Mouse (Mus musculus): ENCODE results near the gene Uso1.

The Uso1 gene

DNA sequence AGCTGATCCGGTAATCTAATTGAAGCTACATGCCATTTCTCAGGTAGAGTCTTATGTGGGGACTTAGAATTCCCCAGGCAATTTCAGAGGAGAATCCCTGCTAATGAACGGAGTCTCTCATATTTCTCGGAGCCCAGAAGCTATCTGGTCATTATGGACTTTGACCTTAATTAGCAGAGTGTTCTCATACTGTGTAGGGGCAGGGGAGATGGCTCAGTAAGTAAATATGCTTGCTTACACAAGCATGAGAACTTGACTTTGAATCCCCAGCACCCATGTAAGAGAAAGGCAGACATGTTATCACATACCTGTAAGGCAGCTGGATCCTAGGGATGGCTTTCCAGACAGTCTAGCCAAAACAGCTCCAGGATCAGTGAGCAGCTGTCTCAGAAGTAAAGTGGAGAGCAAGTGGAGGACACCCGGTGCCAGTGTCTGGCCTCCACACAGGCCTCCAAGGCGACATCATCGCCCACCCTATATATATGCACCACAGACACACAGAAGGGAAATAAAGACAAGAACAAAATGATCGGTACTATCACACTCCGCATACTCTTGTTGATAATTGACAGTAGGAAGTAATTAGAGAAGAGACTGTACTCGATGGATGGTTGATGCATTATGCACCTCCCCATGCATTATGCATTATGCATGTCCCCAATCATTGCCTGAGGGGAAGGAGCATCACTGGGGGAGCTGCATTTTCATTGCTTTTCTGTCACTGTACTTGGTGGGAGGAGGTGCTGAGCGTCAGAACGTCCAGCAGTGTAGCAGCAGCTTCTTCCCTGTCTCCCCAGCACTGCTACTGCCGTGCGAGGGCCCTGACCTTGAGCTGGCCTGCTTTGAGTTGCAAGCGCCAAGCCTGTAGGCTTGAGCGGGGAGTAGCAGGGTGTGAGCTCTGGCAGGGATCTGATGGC lies 59.4 kb downstream of the Uso1 start:
- DNase-seq (ENCODE audit: low read depth): no peak

DNA sequence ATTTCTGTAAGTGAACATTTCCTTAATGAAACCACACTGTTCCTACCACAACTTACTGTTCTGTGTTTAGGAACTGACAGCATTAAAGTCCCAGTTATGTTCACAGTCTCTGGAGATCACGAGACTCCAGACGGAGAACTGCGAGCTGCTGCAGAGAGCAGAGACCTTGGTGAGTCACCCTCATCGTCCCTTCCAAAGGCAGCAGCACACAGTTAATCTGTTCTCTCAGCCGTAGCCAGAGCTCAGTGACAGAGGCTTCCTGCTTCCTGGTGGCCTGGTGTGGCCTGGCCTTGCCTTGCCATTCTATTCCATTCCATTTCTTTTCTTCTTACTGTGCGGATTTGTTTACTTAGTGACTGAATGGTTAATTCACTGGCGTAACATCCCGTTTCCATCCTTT lies 60.5 kb downstream of the Uso1 start:
- DNase-seq (ENCODE audit: low read depth): no peak

DNA sequence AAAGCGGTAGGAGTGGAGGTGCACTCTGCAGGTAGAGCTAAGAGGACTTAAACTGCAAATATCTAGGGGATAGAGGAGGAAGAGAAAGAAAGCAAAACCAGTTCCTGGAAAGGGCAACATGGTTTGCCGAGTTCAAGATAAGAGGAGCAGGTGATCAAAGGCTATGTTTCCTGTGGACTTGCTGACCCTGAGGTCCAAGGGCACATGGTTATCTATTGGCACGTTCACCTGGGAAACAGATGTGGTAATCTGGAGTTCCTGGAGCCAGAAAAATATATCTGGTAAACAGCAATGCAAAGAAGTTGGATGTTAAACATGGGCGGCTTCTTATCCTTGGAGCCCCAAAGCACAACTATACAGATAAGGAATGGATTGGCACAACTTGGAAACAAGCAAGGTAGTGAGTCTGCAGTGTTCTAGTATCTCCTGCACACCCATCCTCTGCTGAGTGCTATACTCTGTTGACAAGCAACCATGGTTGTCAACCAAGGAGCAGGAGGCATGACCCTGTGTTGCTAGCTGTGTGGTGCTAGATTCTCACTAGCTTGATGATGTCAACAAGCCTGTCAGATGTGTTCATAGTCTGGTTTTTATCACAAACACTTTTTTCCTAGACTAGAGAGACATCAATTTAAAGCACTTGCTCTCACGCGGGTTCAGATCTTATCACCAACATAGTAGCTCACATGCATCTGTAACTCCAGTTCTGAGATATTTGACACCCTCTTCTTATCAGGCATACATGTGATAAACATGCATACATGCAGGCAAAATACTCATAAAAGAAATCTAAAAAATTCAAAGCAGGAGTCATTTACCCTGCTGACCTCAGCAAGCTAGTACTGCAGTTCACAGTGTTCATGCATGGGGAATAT lies 66.7 kb downstream of the Uso1 start:
- DNase-seq (ENCODE audit: low read depth): no peak

DNA sequence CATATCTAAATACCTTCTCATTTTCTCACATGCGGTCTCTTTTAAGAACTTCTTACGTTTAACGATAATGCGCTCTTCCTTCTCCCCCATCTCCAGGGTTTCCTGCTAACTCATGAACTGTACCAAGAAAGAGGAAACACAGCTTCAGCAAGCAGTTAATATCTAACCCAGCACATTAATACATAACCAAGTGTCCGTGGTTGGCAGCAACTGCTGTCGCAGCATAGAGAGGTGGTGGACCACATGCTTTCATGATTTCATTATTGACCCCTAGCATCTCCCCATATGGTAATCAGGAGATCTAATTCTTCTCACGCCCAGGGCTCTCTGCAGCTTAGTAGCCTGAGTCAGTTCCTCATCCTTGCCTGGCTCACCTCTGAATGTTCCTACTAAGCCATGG lies 67.4 kb downstream of the Uso1 start:
- DNase-seq (ENCODE audit: low read depth): no peak

DNA sequence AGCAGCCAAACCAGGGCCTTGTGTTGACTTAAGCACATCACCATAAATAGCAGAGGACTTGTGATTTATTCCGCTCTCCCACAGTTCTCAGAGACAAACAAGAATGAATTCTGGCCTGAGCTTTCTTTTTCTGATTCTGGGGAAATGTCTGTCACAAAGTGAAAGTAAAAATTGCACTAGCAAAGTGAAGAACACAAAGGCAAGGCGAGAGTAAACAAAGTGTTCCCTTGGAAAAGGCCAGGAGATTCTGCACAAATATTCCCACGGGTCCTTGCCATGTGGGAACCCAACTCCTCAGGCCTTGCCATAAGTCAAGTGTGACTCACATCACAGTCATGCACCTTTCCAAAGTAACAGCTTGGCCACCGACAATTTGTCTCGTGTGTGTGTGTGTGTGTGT lies 68.0 kb downstream of the Uso1 start:
- peak; percentile 76 for DNase-seq (ENCODE audit: low read depth)

DNA sequence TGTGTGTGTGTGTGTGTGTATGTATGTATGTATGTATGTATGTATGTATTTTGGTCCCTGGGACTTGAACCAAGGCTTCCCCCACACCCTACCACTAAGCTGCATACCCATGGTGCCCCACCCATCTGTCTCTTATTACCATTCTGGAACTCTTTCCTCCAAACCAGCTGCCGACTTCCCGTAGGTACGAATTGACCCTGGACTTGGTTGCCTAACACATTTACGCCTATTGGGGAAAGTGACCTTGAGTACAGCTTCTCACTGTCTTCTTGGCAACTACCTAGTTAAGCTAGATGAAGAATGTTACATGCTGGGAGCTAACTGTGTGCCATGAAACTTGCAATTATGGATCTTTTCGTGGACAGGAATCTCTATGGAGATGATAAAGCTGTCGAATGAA lies 68.4 kb downstream of the Uso1 start:
- DNase-seq (ENCODE audit: low read depth): no peak

DNA sequence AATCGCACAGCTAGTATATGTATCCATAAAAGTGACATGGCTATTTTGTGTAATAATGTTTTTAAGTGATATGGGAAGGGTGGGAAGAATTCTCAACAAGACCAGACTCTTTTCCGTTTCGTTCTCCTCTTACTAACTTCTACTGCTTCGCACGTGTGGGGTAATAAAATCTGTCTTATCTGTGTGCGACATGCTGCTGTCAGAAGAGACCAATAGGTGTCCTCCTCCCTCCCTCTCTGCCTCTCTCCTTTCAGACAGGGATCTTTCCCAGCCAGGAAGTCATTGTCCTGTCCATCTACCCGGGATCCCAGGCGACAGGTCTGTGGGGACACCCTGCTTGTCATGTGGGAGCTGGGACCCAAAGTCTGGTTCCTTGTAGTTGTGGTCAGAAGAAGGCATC lies 72.5 kb downstream of the Uso1 start:
- no peak for DNase-seq (ENCODE audit: low read depth)

DNA sequence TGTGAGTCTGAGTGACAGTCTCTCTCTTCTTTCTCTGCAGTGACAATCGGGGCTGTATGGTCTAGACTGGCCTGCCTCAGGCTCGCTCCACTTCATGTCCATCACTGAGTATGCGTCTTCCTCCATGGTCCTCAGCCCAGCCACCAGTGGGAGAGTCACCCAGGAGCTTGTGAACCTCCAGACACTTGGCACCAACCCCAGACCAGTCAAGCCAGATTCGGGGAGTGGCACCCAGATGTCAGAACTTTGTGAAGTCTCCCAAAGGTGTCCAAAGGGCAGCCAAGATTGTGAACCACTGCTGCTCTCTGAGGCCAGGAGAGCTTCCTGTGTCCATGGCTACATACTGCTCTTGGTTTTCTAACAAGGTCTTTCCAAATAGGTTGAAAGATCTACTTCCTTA lies 74.5 kb downstream of the Uso1 start:
- no peak for DNase-seq (ENCODE audit: low read depth)

DNA sequence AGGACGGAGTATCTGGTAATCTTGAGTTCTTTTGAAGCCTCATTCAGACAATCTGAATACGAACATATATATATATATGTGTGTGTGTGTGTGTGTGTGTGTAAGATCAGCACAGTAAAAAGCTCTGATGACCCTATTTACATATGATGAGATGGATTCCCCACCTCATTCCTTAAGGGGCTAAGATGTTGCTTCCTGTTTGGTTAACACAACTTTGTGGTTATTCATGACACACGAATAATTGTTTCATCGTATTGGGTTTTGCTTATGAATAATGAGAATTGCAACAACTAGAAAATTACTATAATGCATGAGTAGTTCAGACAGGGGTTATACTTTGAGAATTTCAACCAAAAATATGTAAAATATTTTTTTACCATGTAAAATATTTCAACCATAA lies 77.6 kb downstream of the Uso1 start, which contains the start of gene U90926:
Gene U90926, minus strand, starts transcription at position 101 of the 400 bp plus-strand sequence.
- DNase-seq (ENCODE audit: low read depth): no peak

DNA sequence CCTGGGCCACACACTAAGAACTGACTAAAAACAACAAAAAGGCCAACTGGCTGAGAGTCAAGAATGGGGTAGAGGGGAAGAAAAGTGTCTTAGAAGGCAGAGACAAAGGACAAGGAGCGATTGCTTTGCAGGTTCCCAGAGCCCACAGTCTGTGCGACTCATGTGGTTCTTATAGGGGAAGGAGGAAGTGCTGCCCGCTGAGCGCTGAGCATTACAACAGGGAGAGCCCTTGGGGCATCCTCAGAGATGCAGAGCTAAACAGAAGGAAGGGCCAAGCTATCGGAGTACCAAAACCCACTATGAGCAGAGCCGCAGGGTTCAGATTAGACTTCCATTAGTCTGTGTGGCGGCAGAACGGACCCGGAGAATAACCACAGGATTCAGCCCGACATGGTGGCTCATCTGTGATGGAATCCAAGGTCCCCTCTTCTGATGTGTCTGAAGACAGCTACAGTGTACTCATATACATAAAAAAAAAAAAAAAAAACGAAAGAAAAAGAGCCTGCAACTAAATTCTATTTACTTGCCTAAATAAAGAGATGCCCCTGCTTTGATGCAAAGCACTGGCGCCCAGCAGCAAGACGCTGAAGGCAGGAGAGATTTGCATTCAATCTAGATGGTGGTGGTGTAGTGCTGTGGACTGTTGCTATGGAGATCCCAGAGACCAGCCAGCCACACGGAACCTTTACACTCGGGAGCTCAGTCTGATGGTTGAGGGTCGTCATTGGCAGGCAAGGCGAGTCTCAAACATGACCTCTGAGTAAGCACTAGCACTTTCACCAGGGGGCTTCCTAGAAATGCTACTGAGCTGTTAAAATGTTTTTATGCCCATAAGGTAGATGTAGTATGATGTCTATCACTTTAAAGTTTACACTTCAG lies 81.4 kb downstream of the Uso1 start:
- no peak for DNase-seq (ENCODE audit: low read depth)

DNA sequence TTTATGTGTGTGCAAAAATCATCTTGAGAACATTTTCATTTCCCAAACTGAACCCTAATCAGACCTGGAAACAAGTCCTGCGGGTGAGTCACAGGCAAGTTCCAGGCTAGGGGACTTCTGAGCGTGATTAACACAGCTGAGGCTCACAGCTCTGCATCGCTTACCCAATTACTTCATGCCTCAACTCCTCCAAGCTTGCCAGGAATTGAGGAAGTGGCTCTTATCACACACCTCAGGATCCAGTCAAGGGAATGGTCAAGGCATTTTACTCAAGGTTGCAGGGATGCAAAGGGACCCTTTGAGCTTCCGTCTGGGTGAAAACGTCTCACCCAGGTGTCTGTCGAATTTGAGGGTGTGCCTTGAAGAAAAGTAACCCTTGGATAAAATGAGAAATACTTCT lies 82.1 kb downstream of the Uso1 start:
- DNase-seq (ENCODE audit: low read depth): peak; percentile 49

DNA sequence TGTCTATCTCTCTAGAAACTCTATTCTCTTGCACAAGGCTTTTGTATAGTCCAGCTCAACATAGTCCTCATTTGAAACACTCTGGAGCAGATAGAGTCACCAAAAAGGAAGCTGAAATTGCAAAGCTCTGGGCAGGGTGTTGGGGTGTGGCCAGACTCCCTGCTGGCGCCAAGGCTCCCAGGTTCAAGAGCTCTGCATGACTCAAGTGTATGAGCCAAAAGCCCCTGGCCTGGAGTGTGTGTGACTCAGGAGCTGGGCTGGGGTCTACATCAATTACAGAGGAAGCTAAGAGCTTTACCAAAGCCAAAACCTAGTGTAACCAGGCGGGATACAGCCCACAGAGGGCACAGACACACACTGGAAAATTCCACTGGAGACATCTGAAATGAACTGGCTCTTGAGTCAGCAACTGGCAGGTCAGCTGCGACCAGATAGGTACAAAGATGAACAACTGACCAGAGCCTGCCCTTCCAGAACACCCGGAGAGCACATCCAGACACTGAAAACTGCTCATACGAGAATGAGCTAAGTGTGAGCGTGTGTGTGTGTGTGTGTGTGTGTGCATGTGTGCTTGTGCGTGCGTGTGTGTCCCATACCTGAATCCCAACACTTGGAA lies 82.7 kb downstream of the Uso1 start:
- peak; percentile 65 for DNase-seq (ENCODE audit: low read depth)

DNA sequence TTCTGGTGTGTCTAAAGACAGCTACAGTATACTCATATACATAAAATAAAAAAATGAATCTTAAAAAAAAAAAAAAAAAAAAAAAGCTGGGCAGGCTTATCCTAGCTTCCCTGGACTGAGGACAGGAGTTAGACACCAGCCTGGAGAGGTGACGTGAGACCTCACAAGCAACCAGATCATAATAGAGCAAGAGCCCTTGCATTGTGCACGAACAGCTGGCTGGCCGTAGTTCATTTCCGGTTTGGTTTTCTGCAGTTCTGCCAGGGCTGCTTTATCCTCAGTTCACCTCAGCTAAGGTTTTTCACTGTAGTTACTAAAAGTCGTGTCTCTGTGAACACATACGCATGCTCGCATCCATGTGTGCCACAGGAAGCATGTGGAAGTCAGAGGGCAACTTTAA lies 90.0 kb downstream of the Uso1 start:
- no peak for DNase-seq (ENCODE audit: low read depth)

DNA sequence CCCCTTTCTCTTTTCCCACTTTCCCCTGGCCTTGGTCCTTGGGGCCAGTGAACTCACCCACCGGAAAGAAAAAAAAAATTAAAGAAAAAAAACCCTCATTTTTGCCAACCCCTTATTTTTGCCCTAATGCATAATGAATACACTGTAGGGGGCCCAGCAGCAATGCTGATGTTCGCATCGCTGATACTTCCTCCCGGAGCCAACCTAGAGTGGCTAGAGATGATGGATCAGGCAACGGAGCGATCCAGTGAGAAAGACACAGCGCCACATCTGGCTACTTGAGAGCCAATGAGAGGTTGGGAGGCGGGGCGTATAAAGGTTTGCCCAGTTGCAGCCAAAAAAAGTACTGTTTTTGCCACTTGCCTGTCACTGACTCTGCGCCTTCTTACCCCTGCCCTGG lies 91.0 kb downstream of the Uso1 start:
- no peak for DNase-seq (ENCODE audit: low read depth)

DNA sequence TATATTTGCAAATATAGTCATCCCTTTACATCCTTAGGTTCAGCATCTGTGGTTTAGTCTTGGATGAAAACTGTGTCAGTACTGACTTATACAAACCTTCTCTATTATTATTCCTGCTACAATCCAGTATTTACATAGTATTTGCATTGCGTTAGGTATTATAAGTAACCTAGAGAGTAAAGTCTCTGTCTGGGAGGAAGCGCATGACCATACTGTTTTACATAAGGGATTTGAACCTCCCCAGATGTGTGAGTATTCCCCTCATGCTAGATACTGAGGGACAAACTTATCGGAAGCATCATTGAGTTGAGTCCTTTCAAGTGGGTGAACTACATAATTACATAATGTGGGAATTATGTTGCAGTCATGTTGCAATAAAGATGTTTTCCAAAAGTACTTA lies 91.8 kb downstream of the Uso1 start:
- no peak for DNase-seq (ENCODE audit: low read depth)

DNA sequence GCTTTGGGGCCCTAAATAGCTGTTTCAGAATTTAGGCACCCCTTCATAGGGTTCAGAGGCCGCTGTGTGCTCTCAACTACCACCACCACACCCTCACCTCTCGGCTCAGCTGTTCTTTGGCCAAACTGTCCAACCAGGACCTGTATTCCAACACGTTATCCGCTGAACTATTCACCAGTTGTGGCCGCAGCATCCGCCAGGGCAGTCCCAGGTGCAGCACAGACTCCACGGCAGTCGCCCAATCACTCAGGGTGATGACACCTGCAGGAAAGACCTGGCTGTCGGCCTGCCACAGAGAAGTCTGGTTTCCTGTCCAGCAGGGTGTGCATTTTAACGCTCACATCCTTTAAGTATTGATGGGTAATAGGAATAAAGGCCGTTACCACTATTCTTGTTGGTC lies 92.6 kb downstream of the Uso1 start:
- no peak for DNase-seq (ENCODE audit: low read depth)

DNA sequence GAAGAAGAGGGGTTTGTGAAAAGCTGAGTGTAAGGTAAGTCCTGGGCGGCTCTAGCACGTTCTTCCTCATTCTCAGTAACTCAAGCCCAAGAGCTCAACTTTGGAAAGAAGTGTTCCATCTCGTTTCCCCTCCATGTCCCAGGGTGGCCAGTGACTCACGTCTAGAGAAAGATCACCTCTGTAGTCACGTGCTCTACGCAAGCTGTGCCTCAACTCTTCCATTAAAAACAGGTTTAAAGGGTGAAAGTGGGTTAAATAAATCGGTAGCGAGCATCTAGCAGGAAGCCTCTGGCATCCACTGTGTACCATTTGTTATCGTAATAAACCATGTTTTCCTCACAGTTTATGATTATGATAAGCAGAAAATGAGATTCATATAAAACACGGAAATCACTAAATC lies 94.1 kb downstream of the Uso1 start:
- no peak for DNase-seq (ENCODE audit: low read depth)

DNA sequence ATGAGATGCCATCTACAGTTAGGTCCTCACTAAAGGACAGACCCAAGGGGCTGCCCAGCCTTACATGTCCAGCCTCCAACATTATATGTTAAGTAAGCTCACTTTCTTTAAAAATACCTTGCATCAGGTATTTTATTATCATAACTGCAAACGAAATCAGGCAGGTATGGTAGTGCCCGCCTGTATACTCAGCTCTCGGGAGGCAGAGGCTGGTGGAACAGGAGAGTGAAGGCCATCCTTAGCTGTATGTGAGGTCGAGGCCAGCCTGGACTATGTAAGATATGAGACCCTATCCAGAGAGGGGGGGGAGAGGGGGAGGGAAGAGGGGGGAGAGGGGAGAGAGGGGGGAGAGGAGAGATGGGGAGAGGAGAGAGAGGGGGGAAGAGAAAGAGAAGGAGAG lies 95.6 kb downstream of the Uso1 start:
- no peak for DNase-seq (ENCODE audit: low read depth)

DNA sequence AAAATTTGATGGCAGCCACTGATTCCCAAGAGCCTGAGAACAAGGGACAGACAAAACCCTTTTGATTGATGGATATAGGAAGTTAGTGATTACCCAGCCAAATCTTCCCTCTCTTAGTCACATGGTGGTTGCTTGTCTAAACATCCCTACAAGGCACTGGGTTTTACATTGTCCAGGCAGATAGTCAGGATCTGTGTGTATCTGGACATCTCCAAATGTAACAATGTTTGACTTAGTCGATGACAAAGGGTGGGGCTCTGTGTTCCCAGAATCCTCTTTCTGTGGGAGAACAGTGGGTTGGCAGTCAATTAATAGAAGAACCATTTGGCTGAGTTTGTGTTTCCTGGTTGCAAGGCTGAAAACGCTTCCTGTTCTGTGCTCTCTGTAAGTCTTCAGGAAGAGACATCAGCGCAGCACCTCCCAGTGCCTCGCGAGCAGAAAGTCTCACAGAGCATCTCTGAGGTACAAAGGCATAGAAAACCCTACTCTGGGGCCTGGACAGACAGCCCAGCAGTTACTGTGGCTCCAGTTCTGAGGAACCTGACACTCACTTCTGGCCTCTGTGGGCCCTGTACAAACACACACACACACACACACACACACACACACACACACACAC lies 97.3 kb downstream of the Uso1 start:
- no peak for DNase-seq (ENCODE audit: low read depth)

DNA sequence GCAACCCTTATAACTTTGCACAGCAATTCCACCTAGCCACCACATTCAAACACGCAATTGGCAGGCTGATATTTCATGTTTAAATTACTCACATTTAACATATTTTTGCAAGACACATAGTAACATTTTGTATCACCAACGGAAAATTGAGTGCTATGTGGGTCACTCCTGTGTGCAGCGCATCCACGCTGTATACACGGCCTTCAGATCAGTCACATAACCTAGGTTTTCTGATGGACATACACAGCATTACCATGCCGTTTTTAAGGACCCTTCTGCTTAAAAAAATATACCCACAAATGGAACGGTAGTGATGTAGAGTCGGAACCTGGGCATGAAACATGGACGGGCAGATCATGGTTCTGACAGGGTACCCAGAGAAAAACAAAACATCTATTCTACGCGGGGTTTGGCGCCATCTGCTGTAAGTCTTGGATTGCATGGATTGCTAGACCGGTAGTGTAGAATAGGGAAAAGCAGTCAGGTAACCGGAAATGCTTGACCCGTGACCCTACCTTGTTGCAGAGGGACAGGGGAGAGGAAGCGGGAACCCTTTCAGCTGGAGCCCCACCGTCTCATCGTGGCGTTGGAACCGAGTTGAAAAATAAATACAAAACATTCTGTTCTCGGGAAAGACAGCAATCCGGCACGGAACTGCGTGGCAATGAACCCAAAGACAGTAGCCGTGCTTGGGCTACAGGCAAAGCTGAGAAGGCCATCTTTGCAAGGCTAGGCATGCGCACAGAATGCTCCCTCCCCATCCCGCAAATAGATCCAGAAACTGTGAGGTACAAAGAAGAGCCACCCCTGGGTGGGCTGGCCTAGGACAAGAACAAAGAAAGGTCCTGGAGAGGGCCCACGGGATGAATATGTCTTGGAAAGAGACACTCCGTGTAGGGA lies 101.8 kb downstream of the Uso1 start:
- DNase-seq (ENCODE audit: low read depth): peak; percentile 51

Measured in fibroblast of lung, adult 2 months (primary cell).